Mouse (Mus musculus): ENCODE measurements around the gene Sars.

- TF ChIP-seq CTCF (IDR thresholded peaks at IDR 0.05; ENCODE audit: control insufficient read depth, insufficient read depth, insufficient read length) (no peak), MYOD1 (IDR thresholded peaks at IDR 0.05; ENCODE audit: control insufficient read depth, insufficient read length, low read depth) (no peak)
Measured at GRCm38 (mm10) chr3:108415831-108416223, 29.2 kb downstream of the Sars start.

Measured in C2C12 (cell line).